Mouse (Mus musculus) spleen, postnatal 14 days (tissue): ENCODE data around the gene Anp32a.

Source experiments
- DNase-seq, 2 experiments: peaks; one replicate each; pipeline ENCODE4 v3.0.0; 2021 to 2022; ENCODE audit warnings: low spot score in 2 of 2

Anp32a gene

DNA sequence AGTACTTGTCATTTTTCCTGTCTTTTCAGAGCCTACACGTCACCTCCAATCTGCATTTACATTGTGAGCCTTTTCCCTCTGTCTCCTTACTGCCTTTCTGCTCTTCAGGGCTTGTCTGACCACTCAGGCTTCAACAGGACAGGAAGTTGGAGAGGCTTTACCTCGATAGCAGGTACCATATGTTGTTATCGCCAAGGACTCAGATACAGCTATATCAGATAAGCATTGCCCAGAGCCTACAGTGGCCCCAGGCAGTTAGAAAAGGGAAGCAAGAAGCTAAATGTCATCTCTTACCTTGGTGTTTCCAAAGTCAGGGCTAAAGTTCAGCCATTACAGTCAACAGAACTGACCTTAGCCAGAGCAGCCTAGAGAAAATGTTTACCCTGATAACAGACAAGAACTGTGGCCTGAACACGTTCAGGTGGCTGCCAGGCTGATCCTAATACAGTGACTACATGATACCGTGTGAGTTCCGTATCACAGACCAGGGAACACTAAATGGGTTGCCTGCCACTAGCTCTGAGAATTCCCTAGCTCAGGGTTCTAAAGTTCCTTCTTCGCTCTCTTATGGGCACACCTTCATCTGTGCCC lies 65.4 kb downstream of the Anp32a start:
- no peak for DNase-seq

DNA sequence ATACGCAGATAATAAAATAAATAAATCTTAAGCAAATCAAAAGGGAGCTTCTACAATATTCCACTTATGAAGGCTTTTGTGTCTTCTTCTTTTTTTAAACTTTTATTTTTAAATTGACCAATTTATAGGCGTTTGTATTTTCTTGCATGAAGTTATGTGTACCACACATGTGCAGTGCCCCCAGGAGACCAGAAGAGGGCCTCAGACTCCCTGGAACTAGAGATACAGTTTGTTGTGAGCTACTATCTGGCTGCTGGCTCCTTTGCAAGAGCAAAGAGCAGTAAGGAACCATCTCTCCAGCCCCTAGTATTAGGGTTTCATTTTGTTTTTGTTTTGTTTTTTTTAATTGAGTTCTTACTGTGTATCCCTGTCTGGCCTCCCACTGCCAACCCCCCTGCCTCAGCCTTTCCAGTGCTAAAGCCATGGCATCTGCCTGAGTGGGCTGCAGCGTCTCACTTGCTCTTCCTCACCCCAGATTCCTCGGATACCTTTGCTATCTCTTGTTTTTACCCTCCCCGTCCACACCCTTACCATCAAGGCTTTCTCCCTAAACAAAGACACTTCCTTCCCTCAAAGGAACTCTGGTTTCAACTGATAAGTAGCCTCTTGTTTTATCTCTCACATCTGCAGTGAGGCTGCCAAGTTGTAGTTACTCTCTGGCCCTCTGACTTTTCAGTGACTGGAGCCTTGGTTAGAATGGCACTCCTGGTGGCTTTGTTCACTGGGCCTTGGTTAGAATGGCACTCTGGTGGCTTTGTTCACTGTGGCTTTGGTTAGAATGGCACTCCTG lies 66.5 kb downstream of the Anp32a start:
- no peak for DNase-seq

DNA sequence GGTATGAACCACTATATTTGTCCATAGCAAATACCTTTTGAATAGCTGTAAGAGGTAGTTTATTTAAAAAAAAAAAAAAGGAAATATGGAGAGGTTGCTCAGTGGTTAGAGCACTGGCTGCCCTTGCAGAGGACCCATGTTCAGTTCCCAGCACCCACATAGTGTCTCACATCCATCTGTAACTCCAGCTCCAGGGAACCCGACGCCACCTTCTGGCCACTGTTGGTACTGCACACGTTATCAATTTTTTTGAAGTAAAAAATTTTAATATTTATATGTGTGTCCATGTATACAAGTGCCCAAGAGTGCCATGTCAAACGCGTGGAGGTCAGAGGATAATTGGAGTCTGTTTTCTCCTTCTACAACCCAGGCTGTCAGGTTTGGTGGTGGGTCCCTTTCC lies 77.6 kb downstream of the Anp32a start:
- no peak for DNase-seq

DNA sequence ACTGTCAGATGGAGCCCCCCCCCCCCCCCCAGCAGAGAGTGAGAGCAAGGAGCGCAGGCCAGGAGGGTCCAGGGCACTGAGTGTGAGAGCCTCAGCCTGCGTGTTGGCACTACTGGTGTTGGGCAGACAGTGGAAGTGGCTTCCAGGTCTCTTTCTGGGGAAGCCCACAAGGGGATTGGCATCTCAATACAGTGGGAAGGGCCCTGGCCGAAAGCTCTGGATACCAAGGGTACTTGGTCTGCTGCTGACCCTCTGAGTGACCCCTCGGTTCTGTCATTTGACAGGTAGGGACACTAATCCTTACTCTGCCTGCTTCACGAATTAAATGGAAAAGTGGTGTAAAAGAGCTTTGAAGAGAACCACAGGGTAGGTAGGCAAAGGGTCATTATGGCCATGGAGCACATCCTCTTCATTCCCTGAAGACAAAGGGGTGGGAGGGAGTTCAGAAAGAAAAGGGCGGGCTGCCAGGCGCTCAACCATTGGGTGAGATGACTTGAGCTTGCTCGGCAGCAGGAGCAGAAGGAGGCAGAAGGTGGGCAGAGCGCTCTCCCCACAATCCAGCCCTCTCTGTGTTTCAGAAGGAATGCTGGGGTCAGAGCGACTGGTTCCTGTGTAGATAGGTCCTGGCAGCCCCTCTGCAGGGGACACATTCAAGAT lies 79.3 kb downstream of the Anp32a start:
- no peak for DNase-seq

DNA sequence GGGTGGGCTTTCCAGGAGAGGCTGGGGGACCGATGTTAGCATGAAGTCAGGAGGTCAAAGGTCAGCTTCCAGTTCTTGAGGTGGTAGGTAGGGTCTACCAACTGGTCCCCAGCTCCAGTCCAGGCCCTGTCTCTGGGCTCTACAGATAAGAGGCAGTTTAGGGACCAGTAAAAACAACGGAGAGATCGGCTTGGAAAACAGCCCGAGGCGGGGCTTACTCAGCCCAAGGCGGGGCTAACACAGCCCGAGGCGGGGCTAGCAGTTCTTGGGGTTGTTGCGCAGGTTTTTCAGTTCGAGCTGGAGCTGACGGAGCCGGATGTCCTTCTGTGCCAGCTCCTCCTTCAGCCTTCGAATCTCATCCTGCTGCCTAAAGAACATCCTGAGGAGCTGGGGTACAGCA lies 79.9 kb downstream of the Anp32a start:
- peak; percentile 44 to 50 for DNase-seq

DNA sequence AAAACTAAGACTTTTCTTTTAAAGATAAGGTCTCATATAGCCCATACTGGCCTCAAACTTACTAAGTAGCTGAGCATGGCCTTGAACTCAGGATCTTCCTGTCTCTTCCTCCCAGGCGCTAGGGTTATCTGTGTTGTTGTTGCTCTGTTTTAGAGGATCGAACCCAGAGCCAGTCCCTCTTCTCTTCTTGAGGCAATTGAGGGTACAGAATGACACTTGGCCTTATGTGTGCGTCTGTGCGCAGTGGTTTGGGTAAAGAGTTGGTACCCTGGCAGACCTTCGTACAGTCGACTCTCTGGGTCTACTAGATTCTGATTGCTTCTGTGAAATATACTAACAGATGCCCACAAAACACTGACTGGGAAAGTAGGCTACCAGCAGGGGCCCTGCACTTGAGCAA lies 80.8 kb downstream of the Anp32a start:
- no peak for DNase-seq

DNA sequence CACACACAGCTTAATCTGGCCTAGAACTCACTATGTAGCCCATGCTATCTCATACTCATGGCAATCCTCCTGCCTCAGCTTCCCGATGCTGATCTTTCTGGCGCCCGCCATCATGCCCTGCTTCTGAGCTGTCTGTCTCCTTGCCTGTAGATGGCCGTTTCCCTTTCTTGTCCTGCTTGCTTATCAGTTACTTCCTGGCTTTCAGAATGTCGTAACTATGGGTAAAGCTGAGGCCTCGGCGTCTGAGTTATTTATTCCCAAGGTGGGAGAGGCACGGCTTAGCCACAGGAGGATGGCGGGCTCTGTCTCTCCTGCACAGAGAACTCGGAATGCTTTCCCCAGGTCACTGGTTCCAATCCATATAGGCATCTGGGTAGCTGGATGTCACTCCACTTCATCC lies 81.8 kb downstream of the Anp32a start:
- DNase-seq = no peak

DNA sequence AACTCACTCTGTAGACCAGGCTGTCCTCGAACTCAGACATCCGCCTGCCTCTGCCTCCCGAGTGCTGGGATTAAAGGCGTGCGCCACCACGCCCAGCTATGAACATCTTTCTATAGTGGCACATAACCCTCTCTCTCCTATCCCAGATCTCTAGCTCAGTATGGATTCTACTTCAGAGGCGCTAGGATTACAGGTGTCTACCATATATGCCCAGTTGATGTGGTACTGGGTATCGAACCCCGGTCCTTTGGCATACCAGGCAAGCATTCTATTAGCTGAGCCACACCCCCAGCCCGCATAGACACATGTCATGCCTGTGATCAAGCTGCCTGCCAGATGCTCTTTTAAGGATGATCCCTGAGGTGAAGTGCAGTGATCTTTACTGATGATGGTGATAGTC lies 82.8 kb downstream of the Anp32a start:
- DNase-seq = no peak

DNA sequence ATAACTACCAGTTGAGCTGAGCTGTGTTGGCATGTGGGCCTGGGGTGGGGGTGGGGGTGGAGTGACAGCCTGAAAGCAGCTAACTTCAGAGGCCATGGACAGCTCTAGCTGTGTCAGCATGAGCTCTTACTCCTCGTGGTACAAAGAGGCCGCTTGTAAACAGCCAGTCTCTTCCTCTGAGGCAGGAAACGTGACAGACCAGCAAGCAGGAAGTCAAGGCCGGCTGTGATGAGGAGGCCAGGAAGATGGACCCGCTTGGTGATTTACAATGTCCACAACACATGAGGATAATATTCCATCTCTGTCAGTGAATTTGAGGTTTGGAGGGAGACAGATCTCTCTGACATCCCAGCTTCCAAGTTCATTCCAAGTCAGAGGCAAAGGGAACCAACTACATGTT lies 84.2 kb downstream of the Anp32a start:
- DNase-seq = no peak

DNA sequence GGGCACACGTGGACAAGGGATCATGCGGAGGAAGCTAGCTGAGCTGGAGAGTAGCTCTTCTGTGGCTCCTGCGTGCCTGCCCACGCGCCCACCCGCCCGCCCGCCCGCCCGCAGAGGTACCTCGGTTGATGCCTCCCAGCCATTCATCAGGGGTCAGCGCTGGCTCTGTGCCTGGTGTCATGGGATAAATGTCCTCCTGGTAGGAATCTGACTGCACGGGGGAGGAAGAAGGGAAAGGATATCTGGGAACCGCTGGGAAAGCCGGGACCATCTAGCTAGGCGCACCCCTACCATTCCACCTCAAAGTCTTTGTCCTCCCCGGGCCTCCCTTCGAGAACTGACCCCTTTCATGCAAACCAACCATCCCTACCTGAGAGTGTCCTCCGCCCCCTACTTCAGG lies 84.9 kb downstream of the Anp32a start:
- no peak for DNase-seq

DNA sequence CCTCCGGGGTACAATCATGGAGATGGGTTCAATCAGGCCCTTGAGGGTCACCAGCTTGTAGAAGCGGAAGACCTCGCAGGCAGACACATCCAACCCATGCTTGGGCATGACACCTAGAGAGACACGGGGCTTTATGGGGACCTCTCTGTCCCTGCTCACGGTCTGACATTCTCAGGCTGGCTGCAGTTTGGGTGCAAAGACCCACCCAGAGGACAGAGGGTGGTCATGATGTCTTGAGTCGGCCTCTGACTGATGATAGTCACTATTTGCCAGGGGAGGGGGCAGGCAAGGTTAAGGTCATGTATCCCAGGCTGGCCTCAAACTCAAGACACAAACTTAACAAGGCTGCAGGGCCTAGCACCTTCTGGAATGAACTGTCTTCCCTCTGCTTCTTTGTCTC lies 85.4 kb downstream of the Anp32a start:
- no peak for DNase-seq

DNA sequence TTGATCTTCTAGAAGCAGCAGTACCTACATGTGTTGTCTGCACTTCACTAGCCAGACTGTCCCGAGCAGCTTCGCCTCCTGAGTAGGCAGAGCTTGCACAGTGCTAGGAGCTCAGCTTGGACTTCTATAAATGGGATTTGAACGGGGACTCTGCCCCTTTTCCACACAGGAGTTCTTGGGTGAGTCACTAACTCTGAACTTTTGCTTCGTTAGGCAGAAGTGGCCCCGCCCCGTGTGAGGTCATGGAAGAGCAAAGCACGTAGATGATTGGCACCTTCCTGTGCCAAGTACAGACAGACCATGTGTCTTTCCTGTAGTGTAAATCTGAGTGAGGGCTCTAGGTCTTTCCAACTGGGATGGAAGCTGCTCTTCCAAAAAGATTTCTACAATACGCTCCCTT lies 85.9 kb downstream of the Anp32a start:
- no peak for DNase-seq
